Mouse (Mus musculus): ENCODE results near the gene Pik3r6.

- TF ChIP-seq CTCF (IDR thresholded peaks at IDR 0.05; ENCODE audit: control insufficient read depth, insufficient read depth, insufficient replicate concordance, low read depth, low read length) (no peak), POLR2A (IDR thresholded peaks at IDR 0.05; ENCODE audit: control insufficient read depth, low read depth, low read length) (no peak)
These were observed 95.1 kb downstream of the Pik3r6 start for GRCm38 (mm10) chr11:68597912-68598311.

Data from testis, adult 2 months (tissue).